Mouse (Mus musculus) CH12.LX (cell line): ENCODE results near the gene Gna12. TPM values are rescaled to one million over a fixed set of nuclear protein-coding genes. Genes with fewer than 3 reads are reported as not detected.

Source experiments
- DNase-seq: peaks from one replicate; pipeline ENCODE4 v3.0.0-alpha.2; 2013; ENCODE audit errors: extremely low read depth
- H3K27ac ChIP-seq: 2 replicates; pipeline ENCODE4 v1.5.1; 2012; ENCODE audit warnings: low read depth, mild to moderate bottlenecking, control low read depth, moderate library complexity; ENCODE audit not compliant: insufficient read depth
- H3K27me3 ChIP-seq: replicated peaks from 2 replicates; pipeline ENCODE3; 2012; ENCODE audit warnings: inconsistent platforms
- H3K36me3 ChIP-seq, 2 experiments: replicated peaks in 1 of 2; 2 replicates each; pipeline versions ENCODE3 to v1.6.1; 2012; ENCODE audit warnings: inconsistent platforms in 1 of 2, low read length in 1 of 2, mild to moderate bottlenecking in 1 of 2, mixed read lengths in 1 of 2, moderate library complexity in 1 of 2; ENCODE audit not compliant: control insufficient read depth in 1 of 2, insufficient read depth in 1 of 2
- H3K4me1 ChIP-seq, 2 experiments: 2 replicates each; pipeline ENCODE4 v1.6.1; 2012; ENCODE audit warnings: inconsistent platforms in 1 of 2, moderate library complexity in 1 of 2; ENCODE audit not compliant: insufficient read depth in 2 of 2, control insufficient read depth in 1 of 2
- H3K4me2 ChIP-seq: 2 replicates; pipeline ENCODE4 v1.6.1; 2012; ENCODE audit warnings: low read depth, mild to moderate bottlenecking, control low read depth; ENCODE audit not compliant: poor library complexity, insufficient read depth, severe bottlenecking
- H3K4me3 ChIP-seq, 3 experiments: fragments of 150-350 bp in 1 of 3; sonication (generic) in 1 of 3; replicated peaks in 1 of 3; 2 replicates each; pipeline versions ENCODE3 to v1.5.1; 2011 to 2012; ENCODE audit warnings: low read depth in 2 of 3, low read length in 2 of 3, mild to moderate bottlenecking in 2 of 3, moderate library complexity in 2 of 3, control low read depth in 1 of 3, improper control_type of control experiment in 1 of 3, inconsistent platforms in 1 of 3, mixed read lengths in 1 of 3; ENCODE audit not compliant: poor library complexity in 1 of 3
- H3K79me2 ChIP-seq: replicated peaks from 2 replicates; pipeline ENCODE4 v1.6.1; 2012; ENCODE audit warnings: mild to moderate bottlenecking, moderate library complexity; ENCODE audit not compliant: control insufficient read depth, poor library complexity, insufficient read depth, severe bottlenecking; ENCODE audit errors: extremely low read depth
- H3K9ac ChIP-seq: 2 replicates; pipeline ENCODE4 v1.6.1; 2012; ENCODE audit warnings: low read depth, mild to moderate bottlenecking, control low read depth, moderate library complexity; ENCODE audit not compliant: insufficient read depth
- H3K9me3 ChIP-seq: replicated peaks from 2 replicates; pipeline ENCODE3; 2012; ENCODE audit warnings: low read length, inconsistent platforms, mixed read lengths
- CHD2 ChIP-seq: IDR thresholded peaks from 2 replicates; pipeline ENCODE4 v1.6.1; 2011; ENCODE audit warnings: low read length, improper control_type of control experiment
- CTCF ChIP-seq, 2 experiments: IDR thresholded peaks in 1 of 2; conservative IDR thresholded peaks in 1 of 2; 2 replicates each; pipeline ENCODE4 v1.5.1; 2011 to 2012; ENCODE audit warnings: low read depth in 2 of 2, low read length in 2 of 2, improper control_type of control experiment in 1 of 2, inconsistent platforms in 1 of 2, mild to moderate bottlenecking in 1 of 2, moderate library complexity in 1 of 2
- EP300 ChIP-seq: IDR thresholded peaks from 2 replicates; pipeline ENCODE4 v1.6.1; 2011; ENCODE audit warnings: low read length, improper control_type of control experiment
- ETS1 ChIP-seq: conservative IDR thresholded peaks from 2 replicates; pipeline ENCODE4 v1.6.1; 2012; ENCODE audit warnings: low read depth, mild to moderate bottlenecking, inconsistent platforms, low read length, improper control_type of control experiment, moderate library complexity
- HCFC1 ChIP-seq: IDR thresholded peaks from 2 replicates; pipeline ENCODE4 v1.6.1; 2012; ENCODE audit warnings: low read depth, mild to moderate bottlenecking, inconsistent platforms, low read length, improper control_type of control experiment
- IRF4 ChIP-seq: IDR thresholded peaks from 2 replicates; pipeline ENCODE4 v1.6.1; 2014; ENCODE audit warnings: low read depth, mild to moderate bottlenecking, inconsistent platforms, low read length, improper control_type of control experiment
- MAFK ChIP-seq: IDR thresholded peaks from 2 replicates; pipeline ENCODE4 v1.6.1; 2011; ENCODE audit warnings: low read length, improper control_type of control experiment; ENCODE audit not compliant: insufficient replicate concordance
- MEF2A ChIP-seq: IDR thresholded peaks from 2 replicates; pipeline ENCODE4 v1.6.1; 2014; ENCODE audit warnings: low read depth, mild to moderate bottlenecking, inconsistent platforms, low read length, improper control_type of control experiment, borderline replicate concordance
- MXI1 ChIP-seq: IDR thresholded peaks from 2 replicates; pipeline ENCODE4 v1.6.1; 2011; ENCODE audit warnings: mild to moderate bottlenecking, low read depth, low read length, improper control_type of control experiment
- NRF1 ChIP-seq: IDR thresholded peaks from 2 replicates; pipeline ENCODE4 v1.6.1; 2014; ENCODE audit warnings: low read depth, mild to moderate bottlenecking, inconsistent platforms, low read length, improper control_type of control experiment, moderate library complexity
- RCOR1 ChIP-seq: conservative IDR thresholded peaks from 2 replicates; pipeline ENCODE4 v1.6.1; 2012; ENCODE audit warnings: low read depth, mild to moderate bottlenecking, inconsistent platforms, low read length, improper control_type of control experiment
- ZC3H11A ChIP-seq: IDR thresholded peaks from 2 replicates; pipeline ENCODE4 v1.6.1; 2012; ENCODE audit warnings: low read depth, mild to moderate bottlenecking, inconsistent platforms, low read length, improper control_type of control experiment
- ZKSCAN1 ChIP-seq: IDR thresholded peaks from 2 replicates; pipeline ENCODE4 v1.6.1; 2012; ENCODE audit warnings: low read depth, inconsistent platforms, low read length, improper control_type of control experiment, borderline replicate concordance
- ZMIZ1 ChIP-seq: IDR thresholded peaks from 2 replicates; pipeline ENCODE4 v1.6.1; 2012; ENCODE audit warnings: low read depth, mild to moderate bottlenecking, inconsistent platforms, low read length, improper control_type of control experiment
- ZNF384 ChIP-seq: IDR thresholded peaks from 2 replicates; pipeline ENCODE4 v1.6.1; 2012; ENCODE audit warnings: low read depth, low read length, improper control_type of control experiment, inconsistent platforms
- dilution Hi-C: fragments of 300-500 bp; cut with MboI; formaldehyde crosslinking; loops from 2 replicates; pipeline ENCODE4 v1.14.3; 2020; ENCODE audit warnings: low sequenced_read_pairs; ENCODE audit not compliant: extremely low pct_unique_long_range_greater_than_20kb, extremely low pct_ligation_motif_present
- in situ Hi-C: fragments of 300-500 bp; cut with MboI; formaldehyde crosslinking; loops from 3 replicates; pipeline ENCODE4 v1.14.3; 2019; ENCODE audit warnings: low sequenced_read_pairs, low pct_ligation_motif_present, low pct_unique_long_range_greater_than_20kb, mixed read lengths
- polyA plus RNA-seq: library from polyadenylated mRNA; unstranded; fragments of >175 nt; gene quantifications from 2 replicates; pipeline ENCODE4 v1.2.1, GENCODE M21; 2012; ENCODE audit warnings: low read depth; ENCODE audit not compliant: insufficient read length
- total RNA-seq, 2 experiments: library from RNA; depleted of rRNA; stranded (reverse); fragments of 300-350 nt in 1 of 2; fragments of >200 nt in 1 of 2; gene quantifications; 2 replicates each; pipeline ENCODE4 v1.2.3; 2012 to 2014

Gna12 gene
- total and polyA plus RNA-seq, 3 experiments, result 11.5 to 15.8 (median 15.4) TPM

GRCm38 (mm10) chr5:140873736-140874307 lies 43.6 kb upstream of the Gna12 start:
- Histone ChIP-seq H3K27me3 (no peaks in the 10 kb centered on the region), H3K4me2 (no peak overlapping the region), H3K4me1 (peaks cover 4 to 9% of the 10 kb centered on the region in 2 experiments; a peak in 3 of 4 replicates), H3K9ac (no peak overlapping the region), H3K36me3 (peaks cover 64 to 77% of the 10 kb centered on the region in 2 experiments), H3K79me2 (no peaks in the 10 kb centered on the region), H3K4me3 (no peak overlapping the region), H3K27ac (no peak overlapping the region), H3K9me3 (peaks cover 6% of the 10 kb centered on the region)
- in situ Hi-C loops, result loop anchor here (10.0 kb wide), 1 partner anchor 211 kb away; no protein-coding TSS in a partner anchor
- dilution Hi-C loops, result no loop called here
- TF ChIP-seq MXI1 (no peak), EP300 (no peak), RCOR1 (no peak), ZKSCAN1 (no peak), MEF2A (no peak), CHD2 (no peak), IRF4 (no peak), ZMIZ1 (no peak), CTCF (conservative IDR thresholded peaks at IDR 0.05 in 1 of 2, IDR thresholded peaks at IDR 0.05 in 1 of 2; ENCODE audit: low read depth in 2 of 2, low read length in 2 of 2) (no peak), ETS1 (no peak), MAFK (no peak), NRF1 (no peak)
- DNase-seq, result no peak

DNA sequence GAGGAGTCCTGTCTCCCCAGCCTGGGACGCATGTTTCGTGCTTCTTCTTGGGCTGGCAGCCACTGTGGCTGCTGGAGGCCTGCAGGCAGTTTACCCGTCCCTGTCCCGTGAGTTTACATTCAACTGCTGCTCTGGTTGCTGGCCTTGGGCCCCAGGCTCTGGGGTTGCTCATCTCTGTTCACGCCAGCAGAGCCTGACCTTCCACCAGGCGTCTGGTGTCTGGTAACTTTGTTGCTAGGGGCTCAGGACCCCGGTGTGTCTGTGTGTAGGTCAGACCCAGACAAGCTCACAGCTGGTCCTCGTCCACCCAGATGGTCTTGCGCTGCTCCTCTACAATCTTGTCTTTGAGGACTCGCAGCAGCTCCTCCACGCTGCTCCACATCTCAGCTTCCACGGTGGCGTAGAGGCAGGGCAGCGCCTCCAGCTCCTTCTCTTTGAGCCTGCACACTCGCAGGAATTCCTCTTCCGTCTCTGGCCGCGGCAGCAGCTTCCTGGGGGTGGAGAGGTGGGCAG lies 42.9 kb upstream of the Gna12 start:
- dilution Hi-C loops (no loop called here), in situ Hi-C loops (loop anchor here (10.0 kb wide), 1 partner anchor 212 kb away; no protein-coding TSS in a partner anchor)
- TF ChIP-seq ZNF384, result no peak
- no peak for TF ChIP-seq CHD2
- TF ChIP-seq HCFC1, result no peak
- no peak for TF ChIP-seq ZC3H11A
- TF ChIP-seq NRF1, result no peak
- no peak for TF ChIP-seq IRF4
- Histone ChIP-seq H3K27ac (no peak overlapping the region), H3K4me3 (no peak overlapping the region), H3K9me3 (peaks cover 6% of the 10 kb centered on the region), H3K79me2 (no peaks in the 10 kb centered on the region), H3K4me2 (no peak overlapping the region), H3K27me3 (no peaks in the 10 kb centered on the region), H3K4me1 (peaks cover 4 to 9% of the 10 kb centered on the region in 2 experiments; a peak in 3 of 4 replicates), H3K9ac (no peak overlapping the region), H3K36me3 (peaks cover 56 to 70% of the 10 kb centered on the region in 2 experiments)
- no peak for DNase-seq
